Mouse (Mus musculus): ENCODE results near the gene Zfp467. TPM values are rescaled to one million over a fixed set of nuclear protein-coding genes. Genes with fewer than 3 reads are reported as not detected.

Gene Zfp467
- 27.6 and 33.6 TPM in 2 replicates for polyA plus RNA-seq (2015; fragmentation: Nextera tagmentation; extraction: Ambion mirVana)

GRCm38 (mm10) chr6:48445181-48446101 lies at the start of gene Zfp467:
Zfp467 (minus strand) TSS chr6:48445825.
- Histone ChIP-seq H3K27me3 (replicated peaks) (peaks cover 9% of the 10 kb centered on the region), H3K9me3 (replicated peaks) (no peaks in the 10 kb centered on the region), H3K4me1 (peaks cover 23% of the 10 kb centered on the region), H3K4me3 (replicated peaks) (peak within 1 kb of the TSS; percentile 70), H3K9ac (replicated peaks) (peak within 1 kb of the TSS; percentile 71), H3K36me3 (peaks cover 17% of the 10 kb centered on the region), H3K4me2 (peak within 1 kb of the TSS; percentile 91), H3K27ac (replicated peaks) (peak within 1 kb of the TSS; percentile 91)
- peak; percentile 46 for ATAC-seq (ENCODE audit: low FRiP score)
- under 1% methylated on average over 65 of the region's 65 CpGs for WGBS

GRCm38 (mm10) chr6:48493136-48493730 lies 47.6 kb upstream of the Zfp467 start:
- no peak for ATAC-seq (ENCODE audit: low FRiP score)
- Histone ChIP-seq H3K4me1 (0 out of 2 replicates have a peak, but pooled peaks cover 3% of the 10 kb centered on the region), H3K9me3 (replicated peaks) (no peaks in the 10 kb centered on the region), H3K4me3 (replicated peaks) (no peak overlapping the region), H3K27ac (replicated peaks) (no peak overlapping the region), H3K4me2 (no peak overlapping the region), H3K36me3 (no peaks in the 10 kb centered on the region), H3K27me3 (replicated peaks) (no peaks in the 10 kb centered on the region), H3K9ac (replicated peaks) (no peak overlapping the region)
- 10% methylated on average over 8 of the region's 8 CpGs for WGBS

- Histone ChIP-seq H3K27ac (replicated peaks) (no peak overlapping the region), H3K4me3 (replicated peaks) (no peak overlapping the region), H3K4me1 (peaks cover 9% of the 10 kb centered on the region; the same call in 1 of the 2 replicates), H3K9ac (replicated peaks) (no peak overlapping the region), H3K4me2 (no peak overlapping the region), H3K36me3 (no peaks in the 10 kb centered on the region), H3K27me3 (replicated peaks) (no peaks in the 10 kb centered on the region), H3K9me3 (replicated peaks) (no peaks in the 10 kb centered on the region)
- ATAC-seq (ENCODE audit: low FRiP score) = no peak
- WGBS = 72% methylated on average over 9 of the region's 9 CpGs
Observed at GRCm38 (mm10) chr6:48491361-48491760, 45.7 kb upstream of the Zfp467 start.

- Histone ChIP-seq H3K4me2 (no peak overlapping the region), H3K36me3 (no peaks in the 10 kb centered on the region), H3K9ac (replicated peaks) (no peak overlapping the region), H3K9me3 (replicated peaks) (no peaks in the 10 kb centered on the region), H3K27me3 (replicated peaks) (no peaks in the 10 kb centered on the region), H3K4me1 (peaks cover 9% of the 10 kb centered on the region; the same call in 1 of the 2 replicates), H3K4me3 (replicated peaks) (no peak overlapping the region), H3K27ac (replicated peaks) (no peak overlapping the region)
- 76% methylated on average over 3 of the region's 3 CpGs for WGBS
- no peak for ATAC-seq (ENCODE audit: low FRiP score)
Observed at GRCm38 (mm10) chr6:48489741-48490140, 44.1 kb upstream of the Zfp467 start.

- Histone ChIP-seq H3K4me3 (replicated peaks) (no peak overlapping the region), H3K4me2 (peak overlapping the region; percentile 46), H3K9ac (replicated peaks) (peak overlapping the region; percentile 23; the same call in 1 of the 2 replicates), H3K4me1 (peaks cover 9% of the 10 kb centered on the region; the same call in 1 of the 2 replicates), H3K9me3 (replicated peaks) (no peaks in the 10 kb centered on the region), H3K36me3 (no peaks in the 10 kb centered on the region), H3K27ac (replicated peaks) (no peak overlapping the region), H3K27me3 (replicated peaks) (no peaks in the 10 kb centered on the region)
- 16% methylated on average over 20 of the region's 25 CpGs for WGBS
- ATAC-seq (ENCODE audit: low FRiP score) = no peak
Observed at GRCm38 (mm10) chr6:48487747-48488725, 42.4 kb upstream of the Zfp467 start.

GRCm38 (mm10) chr6:48482501-48482900 lies 36.9 kb upstream of the Zfp467 start:
- 75% methylated on average over 5 of the region's 5 CpGs for WGBS
- Histone ChIP-seq H3K27ac (replicated peaks) (no peak overlapping the region), H3K9me3 (replicated peaks) (no peaks in the 10 kb centered on the region), H3K27me3 (replicated peaks) (no peaks in the 10 kb centered on the region), H3K36me3 (no peaks in the 10 kb centered on the region), H3K4me2 (no peak overlapping the region), H3K4me1 (no peaks in the 10 kb centered on the region), H3K9ac (replicated peaks) (no peak overlapping the region), H3K4me3 (replicated peaks) (no peak overlapping the region)
- no peak for ATAC-seq (ENCODE audit: low FRiP score)

- Histone ChIP-seq H3K4me3 (replicated peaks) (no peak overlapping the region), H3K4me1 (no peaks in the 10 kb centered on the region), H3K9ac (replicated peaks) (no peak overlapping the region), H3K9me3 (replicated peaks) (no peaks in the 10 kb centered on the region), H3K36me3 (no peaks in the 10 kb centered on the region), H3K4me2 (no peak overlapping the region), H3K27me3 (replicated peaks) (no peaks in the 10 kb centered on the region), H3K27ac (replicated peaks) (no peak overlapping the region)
- ATAC-seq (ENCODE audit: low FRiP score) = no peak
- WGBS = 78% methylated on average over 4 of the region's 4 CpGs
Observed at GRCm38 (mm10) chr6:48478446-48478845, 32.8 kb upstream of the Zfp467 start.

- H3K36me3 ChIP-seq = no peaks in the 10 kb centered on the region
- no peak overlapping the region for H3K4me2 ChIP-seq
- no peaks in the 10 kb centered on the region for H3K4me1 ChIP-seq
- no peaks in the 10 kb centered on the region for H3K9me3 ChIP-seq (replicated peaks)
- H3K27me3 ChIP-seq (replicated peaks) = no peaks in the 10 kb centered on the region
- WGBS = 89% methylated on average over 2 of the region's 2 CpGs
- ATAC-seq (ENCODE audit: low FRiP score) = no peak
- H3K9ac ChIP-seq (replicated peaks) = no peak overlapping the region
- H3K27ac ChIP-seq (replicated peaks) = no peak overlapping the region
- no peak overlapping the region for H3K4me3 ChIP-seq (replicated peaks)
Observed at GRCm38 (mm10) chr6:48470739-48471138, 25.1 kb upstream of the Zfp467 start.

GRCm38 (mm10) chr6:48467490-48467889 lies 21.9 kb upstream of the Zfp467 start:
- H3K9me3 ChIP-seq (replicated peaks) = no peaks in the 10 kb centered on the region
- no peaks in the 10 kb centered on the region for H3K27me3 ChIP-seq (replicated peaks)
- no peaks in the 10 kb centered on the region for H3K4me1 ChIP-seq
- H3K4me3 ChIP-seq (replicated peaks) = no peak overlapping the region
- H3K36me3 ChIP-seq = no peaks in the 10 kb centered on the region
- H3K4me2 ChIP-seq = no peak overlapping the region
- no peak for ATAC-seq (ENCODE audit: low FRiP score)
- no peak overlapping the region for H3K9ac ChIP-seq (replicated peaks)
- 84% methylated on average over 7 of the region's 7 CpGs for WGBS
- no peak overlapping the region for H3K27ac ChIP-seq (replicated peaks)

GRCm38 (mm10) chr6:48466715-48467114 lies 21.1 kb upstream of the Zfp467 start:
- H3K9ac ChIP-seq (replicated peaks) = no peak overlapping the region
- no peak overlapping the region for H3K4me3 ChIP-seq (replicated peaks)
- no peaks in the 10 kb centered on the region for H3K9me3 ChIP-seq (replicated peaks)
- H3K4me1 ChIP-seq = no peaks in the 10 kb centered on the region
- 35% methylated on average over 6 of the region's 6 CpGs for WGBS
- H3K4me2 ChIP-seq = no peak overlapping the region
- no peaks in the 10 kb centered on the region for H3K36me3 ChIP-seq
- no peak overlapping the region for H3K27ac ChIP-seq (replicated peaks)
- no peaks in the 10 kb centered on the region for H3K27me3 ChIP-seq (replicated peaks)
- no peak for ATAC-seq (ENCODE audit: low FRiP score)

GRCm38 (mm10) chr6:48464966-48465679 lies 19.5 kb upstream of the Zfp467 start:
- ATAC-seq (ENCODE audit: low FRiP score) = no peak
- Histone ChIP-seq H3K36me3 (no peaks in the 10 kb centered on the region), H3K27me3 (replicated peaks) (no peaks in the 10 kb centered on the region), H3K27ac (replicated peaks) (no peak overlapping the region), H3K4me1 (no peaks in the 10 kb centered on the region), H3K4me3 (replicated peaks) (no peak overlapping the region), H3K4me2 (no peak overlapping the region), H3K9ac (replicated peaks) (no peak overlapping the region), H3K9me3 (replicated peaks) (no peaks in the 10 kb centered on the region)
- 93% methylated on average over 13 of the region's 13 CpGs for whole genome bisulfite sequencing
